ENCODE assay signal across 31 mouse cellular contexts in the genomic region with DNA sequence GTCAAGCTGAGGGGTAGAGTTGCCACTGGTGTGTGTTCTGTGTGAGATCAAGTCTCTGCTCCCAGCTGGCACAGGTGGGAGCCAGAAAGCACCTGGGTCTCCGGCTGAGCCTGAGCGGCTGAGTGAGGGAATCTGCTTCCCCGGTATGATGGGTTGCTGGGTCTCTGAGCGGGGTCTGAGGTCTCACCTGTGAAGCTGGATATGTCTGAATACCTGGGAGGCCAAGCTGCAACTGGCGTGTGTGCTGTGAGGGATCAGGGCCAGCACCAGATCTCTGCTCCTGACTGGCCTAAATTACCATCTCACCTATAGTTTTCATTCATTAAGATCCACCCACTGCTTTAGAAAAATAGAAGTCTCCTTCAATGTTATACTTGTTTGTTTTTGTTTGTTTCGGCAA. TPM values are rescaled to one million over a fixed set of nuclear protein-coding genes. Genes with fewer than 3 reads are reported as not detected.
"Had no signal": no experiment of that assay in that cellular context is flagged by ENCODE, and none has a peak within 500 bp of the region (broad histone marks: within the 10 kb centered on the region; RNA-seq: fewer than 3 reads in every experiment).

No protein-coding gene starts in this region.

- H3K4me3 ChIP-seq: embryonic facial prominence, embryonic 10.5 days; embryonic facial prominence, embryonic 12.5 days; embryonic facial prominence, embryonic 13.5 days; embryonic facial prominence, embryonic 15.5 days; erythroblast, embryonic 14.5 days; forebrain, embryonic 10.5 days; forebrain, embryonic 12.5 days; forebrain, embryonic 13.5 days; forebrain, embryonic 15.5 days; gastrocnemius, adult 2 months; heart, adult 2 months had no signal

- DNase-seq: cerebellum, adult 2 months; cerebellum, adult 8-10 months; cerebellum, adult 9-10 months; cerebellum, adult 9-11 months; cerebellum, postnatal 10 days; cerebellum, postnatal 14 days; cerebellum, postnatal 25 days; cerebellum, postnatal 36 days; embryo, embryonic 11 days; forebrain, postnatal 0 days; gastrocnemius, adult 2 months; gastrocnemius, postnatal 10 days; gastrocnemius, postnatal 14 days; gastrocnemius, postnatal 25 days; gastrocnemius, postnatal 36 days; heart, adult 18-20 months; heart, adult 2 months had no signal

- H3K4me1 ChIP-seq: embryonic facial prominence, embryonic 10.5 days; embryonic facial prominence, embryonic 12.5 days; embryonic facial prominence, embryonic 13.5 days; embryonic facial prominence, embryonic 15.5 days; forebrain, embryonic 10.5 days; forebrain, embryonic 12.5 days; forebrain, embryonic 13.5 days; forebrain, embryonic 15.5 days had no signal

- H3K27ac ChIP-seq: embryonic facial prominence, embryonic 10.5 days; embryonic facial prominence, embryonic 12.5 days; embryonic facial prominence, embryonic 13.5 days; embryonic facial prominence, embryonic 15.5 days; forebrain, embryonic 10.5 days; forebrain, embryonic 12.5 days; forebrain, embryonic 13.5 days; forebrain, embryonic 15.5 days; gastrocnemius, adult 2 months; heart, adult 2 months had no signal

- H3K9me3 ChIP-seq: embryonic facial prominence, embryonic 12.5 days; embryonic facial prominence, embryonic 13.5 days; embryonic facial prominence, embryonic 15.5 days; forebrain, embryonic 13.5 days; forebrain, embryonic 15.5 days had no signal

- H3K36me3 ChIP-seq: embryonic facial prominence, embryonic 10.5 days; embryonic facial prominence, embryonic 12.5 days; embryonic facial prominence, embryonic 13.5 days; embryonic facial prominence, embryonic 15.5 days; forebrain, embryonic 10.5 days; forebrain, embryonic 12.5 days had no signal

- H3K27me3 ChIP-seq: embryonic facial prominence, embryonic 12.5 days; embryonic facial prominence, embryonic 13.5 days; embryonic facial prominence, embryonic 15.5 days; forebrain, embryonic 12.5 days; forebrain, embryonic 13.5 days; forebrain, embryonic 15.5 days had no signal

RNA-seq across cellular contexts. Expression of a gene that starts 24.3 kb away (rescaled TPM):
- total RNA-seq: common myeloid progenitor, adult 5-6 weeks; granulocyte monocyte progenitor cell, adult 5-6 weeks had no signal

RNA-seq across cellular contexts. Expression of a gene that starts 29.1 kb away (rescaled TPM):
- total RNA-seq: common myeloid progenitor, adult 5-6 weeks; gastrocnemius, adult 18-20 months; gastrocnemius, adult 2 months; gastrocnemius, adult 8-10 months; gastrocnemius, postnatal 14 days; gastrocnemius, postnatal 25 days; gastrocnemius, postnatal 4 days; granulocyte monocyte progenitor cell, adult 5-6 weeks; heart, adult 18-20 months; heart, adult 2 months had no signal
- polyA plus RNA-seq: erythroblast, embryonic 14.5 days had no signal
